Mouse (Mus musculus): Measurements from ENCODE around the gene Ppp1cc.
"Not testable (repeated sequence)": the region's sequence is repeated elsewhere in the genome, so short reads cannot be mapped to it uniquely, and the experiment has no call there.

Ppp1cc gene

GRCm38 (mm10) chr5:122136508-122137408, 21.3 kb upstream of the Ppp1cc start:
- peak; percentile 78 for DNase-seq (ENCODE audit: low spot score)

GRCm38 (mm10) chr5:122138856-122139255, 19.2 kb upstream of the Ppp1cc start:
- DNase-seq (ENCODE audit: low spot score), result no peak

- not testable (repeated sequence) for DNase-seq (ENCODE audit: low spot score)
These were observed 18.3 kb upstream of the Ppp1cc start for GRCm38 (mm10) chr5:122139771-122140170.

GRCm38 (mm10) chr5:122140723-122141122, 17.4 kb upstream of the Ppp1cc start, which contains the start of gene Ccdc63:
Ccdc63 (minus strand) TSS chr5:122140823.
- no peak for DNase-seq (ENCODE audit: low spot score)

- no peak for DNase-seq (ENCODE audit: low spot score)
These were observed 15.7 kb upstream of the Ppp1cc start for GRCm38 (mm10) chr5:122142230-122142992.

GRCm38 (mm10) chr5:122143543-122143942, 14.5 kb upstream of the Ppp1cc start:
- DNase-seq (ENCODE audit: low spot score), result no peak

GRCm38 (mm10) chr5:122144825-122145224, 13.3 kb upstream of the Ppp1cc start:
- DNase-seq (ENCODE audit: low spot score), result no peak

GRCm38 (mm10) chr5:122145381-122146055, 12.6 kb upstream of the Ppp1cc start:
- DNase-seq (ENCODE audit: low spot score), result peak; percentile 29

- DNase-seq (ENCODE audit: low spot score), result peak; percentile 40
These were observed 12.0 kb upstream of the Ppp1cc start for GRCm38 (mm10) chr5:122146056-122146580.

- no peak for DNase-seq (ENCODE audit: low spot score)
These were observed 11.5 kb upstream of the Ppp1cc start for GRCm38 (mm10) chr5:122146609-122147008.

GRCm38 (mm10) chr5:122148107-122148506, 10.0 kb upstream of the Ppp1cc start:
- DNase-seq (ENCODE audit: low spot score), result no peak

GRCm38 (mm10) chr5:122149259-122149658, 8.8 kb upstream of the Ppp1cc start:
- DNase-seq (ENCODE audit: low spot score), result no peak

GRCm38 (mm10) chr5:122152508-122152907, 5.6 kb upstream of the Ppp1cc start:
- DNase-seq (ENCODE audit: low spot score), result not testable (repeated sequence)

- no peak for DNase-seq (ENCODE audit: low spot score)
These were observed 4.1 kb upstream of the Ppp1cc start for GRCm38 (mm10) chr5:122154006-122154405.

GRCm38 (mm10) chr5:122154782-122155181, 3.3 kb upstream of the Ppp1cc start:
- DNase-seq (ENCODE audit: low spot score), result no peak

GRCm38 (mm10) chr5:122155613-122156012, 2.5 kb upstream of the Ppp1cc start:
- DNase-seq (ENCODE audit: low spot score), result no peak

GRCm38 (mm10) chr5:122156486-122156885, 1.6 kb upstream of the Ppp1cc start:
- DNase-seq (ENCODE audit: low spot score), result no peak

- DNase-seq (ENCODE audit: low spot score), result peak; percentile 42
These were observed 758 bp downstream of the Ppp1cc start for GRCm38 (mm10) chr5:122158557-122159515.

- no peak for DNase-seq (ENCODE audit: low spot score)
These were observed 5.1 kb downstream of the Ppp1cc start for GRCm38 (mm10) chr5:122163194-122163593.

GRCm38 (mm10) chr5:122164011-122164410, 5.9 kb downstream of the Ppp1cc start:
- no peak for DNase-seq (ENCODE audit: low spot score)

All from ovary, postnatal 36 days (tissue).